Mouse (Mus musculus): ENCODE measurements around the gene 2010106E10Rik.

GRCm38 (mm10) chrX:112494974-112495373, at the start of gene 2010106E10Rik:
- TF ChIP-seq GATA1 (IDR thresholded peaks at IDR 0.05; ENCODE audit: low read length) (no peak), TAL1 (IDR thresholded peaks at IDR 0.05; ENCODE audit: low read length) (no peak)

All from erythroblast, embryonic 14.5 days (primary cell).